Mouse (Mus musculus): ENCODE measurements around the gene Afg1l.

DNA sequence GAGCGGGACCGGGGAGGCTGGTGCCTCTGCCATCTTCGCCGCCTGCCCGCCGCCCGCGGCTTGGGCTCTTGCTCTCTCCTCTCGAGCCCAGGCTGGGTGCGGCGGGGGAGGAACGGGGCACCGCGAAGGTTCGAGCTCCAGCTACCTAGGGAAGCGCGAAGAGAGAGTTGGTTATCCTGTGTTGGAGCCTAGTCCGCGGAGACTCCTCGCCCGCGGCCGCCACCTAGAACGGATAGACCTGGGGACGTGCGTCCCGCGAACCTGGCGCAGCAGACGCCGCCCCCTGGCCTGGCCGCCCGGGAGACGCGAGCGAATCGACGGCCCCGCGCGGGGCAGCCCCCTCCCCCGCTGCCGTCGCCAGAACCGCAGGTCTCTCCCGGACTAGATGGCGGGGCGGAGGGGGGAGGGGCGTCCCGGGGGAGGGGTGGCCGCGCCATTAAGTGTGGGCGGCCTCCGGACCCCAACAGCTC, 202.9 kb downstream of the Afg1l start:
- TF ChIP-seq CTCF (IDR thresholded peaks at IDR 0.05; ENCODE audit: insufficient read depth, low read depth, low read length) (no peak), POLR2A (IDR thresholded peaks at IDR 0.05; ENCODE audit: insufficient read depth, low read depth, low read length) (no peak)

Measured in olfactory bulb, adult 2 months (tissue).